Mouse (Mus musculus) neural tube, embryonic 15.5 days (tissue): ENCODE measurements at regions not wholly inside any gene's neighbourhood (a gene's known extent, or its start where the extent isn't known, plus 50 kb on each side); places are given as distances from the start of the nearest gene placed in this dataset.

Source experiments
- ATAC-seq: fragments of 200-750 bp; cut with Nextera tagmentation; 2 replicates; pipeline ENCODE4 v1.8.0; 2017; ENCODE audit warnings: mild to moderate bottlenecking, moderate TSS enrichment, moderate library complexity; ENCODE audit not compliant: low FRiP score
- H3K27ac ChIP-seq: fragments of 300-500 bp; sonication (generic); replicated peaks from 2 replicates; pipeline ENCODE4 v1.5.1; 2015; ENCODE audit warnings: mild to moderate bottlenecking, inconsistent platforms
- H3K27me3 ChIP-seq: fragments of 300-500 bp; sonication (generic); replicated peaks from 2 replicates; pipeline ENCODE4 v1.6.1; 2015; ENCODE audit warnings: inconsistent platforms
- H3K36me3 ChIP-seq: fragments of 300-500 bp; sonication (generic); 2 replicates; pipeline ENCODE4 v1.6.1; 2015; ENCODE audit warnings: inconsistent platforms
- H3K4me1 ChIP-seq: fragments of 300-500 bp; sonication (generic); 2 replicates; pipeline ENCODE4 v1.6.1; 2015; ENCODE audit warnings: inconsistent platforms
- H3K4me2 ChIP-seq: fragments of 300-500 bp; sonication (generic); 2 replicates; pipeline ENCODE4 v1.6.1; 2015; ENCODE audit warnings: inconsistent platforms, mild to moderate bottlenecking, moderate library complexity
- H3K4me3 ChIP-seq: fragments of 300-500 bp; sonication (generic); replicated peaks from 2 replicates; pipeline ENCODE4 v1.5.1; 2015; ENCODE audit warnings: mild to moderate bottlenecking, inconsistent platforms
- H3K9ac ChIP-seq: fragments of 300-500 bp; sonication (generic); replicated peaks from 2 replicates; pipeline ENCODE4 v1.6.1; 2015; ENCODE audit warnings: mild to moderate bottlenecking, inconsistent platforms
- H3K9me3 ChIP-seq: fragments of 300-500 bp; sonication (generic); replicated peaks from 2 replicates; pipeline ENCODE4 v1.6.1; 2016; ENCODE audit warnings: inconsistent platforms
- WGBS: fragments of 180-500 bp; shearing (Covaris S2); methylation state at CpG from one replicate; pipeline ENCODE4 v1.1.7; 2015; ENCODE audit warnings: mixed read lengths; 5-methylcytosine and 5-hydroxymethylcytosine counted together

GRCm38 (mm10) chr9:11562885-11563284, 658.3 kb upstream of the Cntn5 start:
- ATAC-seq, result no peak
- no peaks in the 10 kb centered on the region for H3K4me1 ChIP-seq
- no peaks in the 10 kb centered on the region for H3K36me3 ChIP-seq
- H3K4me2 ChIP-seq, result no peak overlapping the region
- no peaks in the 10 kb centered on the region for H3K27me3 ChIP-seq
- H3K4me3 ChIP-seq, result no peak overlapping the region
- no peaks in the 10 kb centered on the region for H3K9me3 ChIP-seq
- H3K27ac ChIP-seq, result no peak overlapping the region
- WGBS, result 75% methylated on average over 1 of the region's 1 CpGs
- H3K9ac ChIP-seq, result no peak overlapping the region

- WGBS, result 91% methylated on average over 1 of the region's 1 CpGs
- Histone ChIP-seq H3K27me3 (no peaks in the 10 kb centered on the region), H3K9me3 (no peaks in the 10 kb centered on the region), H3K27ac (no peak overlapping the region), H3K36me3 (no peaks in the 10 kb centered on the region), H3K9ac (no peak overlapping the region), H3K4me2 (no peak overlapping the region), H3K4me1 (no peaks in the 10 kb centered on the region), H3K4me3 (no peak overlapping the region)
- no peak for ATAC-seq
Observed at GRCm38 (mm10) chr9:11559384-11559783, 654.8 kb upstream of the Cntn5 start.

GRCm38 (mm10) chr9:11513806-11514496, 609.4 kb upstream of the Cntn5 start:
- Histone ChIP-seq H3K4me2 (no peak overlapping the region), H3K27ac (no peak overlapping the region), H3K4me1 (no peaks in the 10 kb centered on the region), H3K36me3 (no peaks in the 10 kb centered on the region), H3K9me3 (no peaks in the 10 kb centered on the region), H3K27me3 (no peaks in the 10 kb centered on the region), H3K4me3 (no peak overlapping the region), H3K9ac (no peak overlapping the region)
- ATAC-seq, result no peak
- 85% methylated on average over 11 of the region's 11 CpGs for WGBS
